Mouse (Mus musculus): ENCODE measurements at regions not wholly inside any gene's neighbourhood (a gene's known extent, or its start where the extent isn't known, plus 50 kb on each side); places are given as distances from the start of the nearest gene placed in this dataset.

- Histone ChIP-seq H3K36me3 (ENCODE audit: control insufficient read depth, insufficient read depth) (no peaks in the 10 kb centered on the region), H3K27ac (ENCODE audit: low read depth, low read length) (no peak overlapping the region), H3K4me1 (replicated peaks; ENCODE audit: control insufficient read depth, insufficient read depth, low read length) (no peaks in the 10 kb centered on the region), H3K4me3 (ENCODE audit: low read depth, low read length) (no peak overlapping the region), H3K4me2 (replicated peaks; ENCODE audit: low read depth) (no peak overlapping the region), H3K9me3 (ENCODE audit: control insufficient read depth) (no peaks in the 10 kb centered on the region; the same call in 1 of the 2 replicates), H3K9ac (ENCODE audit: low read depth, low read length) (no peak overlapping the region), H3K27me3 (replicated peaks; ENCODE audit: control insufficient read depth, insufficient read depth, low read length) (no peaks in the 10 kb centered on the region)
- TF ChIP-seq CTCF (IDR thresholded peaks at IDR 0.05; ENCODE audit: low read depth) = no peak
- WGBS = 84% methylated on average over 5 of the region's 5 CpGs
- no peak for ATAC-seq
Observed at GRCm38 (mm10) chr16:52744720-52745119, 290.8 kb upstream of the Alcam start.

- H3K27ac ChIP-seq (ENCODE audit: low read depth, low read length) = no peak overlapping the region
- no peak overlapping the region for H3K9ac ChIP-seq (ENCODE audit: low read depth, low read length)
- peak; percentile 91 for ATAC-seq
- H3K4me3 ChIP-seq (ENCODE audit: low read depth, low read length) = no peak overlapping the region
- H3K36me3 ChIP-seq (ENCODE audit: control insufficient read depth, insufficient read depth) = no peaks in the 10 kb centered on the region
- no peaks in the 10 kb centered on the region; the same call in 1 of the 2 replicates for H3K9me3 ChIP-seq (ENCODE audit: control insufficient read depth)
- no peaks in the 10 kb centered on the region for H3K4me1 ChIP-seq (replicated peaks; ENCODE audit: control insufficient read depth, insufficient read depth, low read length)
- H3K27me3 ChIP-seq (replicated peaks; ENCODE audit: control insufficient read depth, insufficient read depth, low read length) = no peaks in the 10 kb centered on the region
- no peak for TF ChIP-seq CTCF (IDR thresholded peaks at IDR 0.05; ENCODE audit: low read depth)
- 41% methylated on average over 3 of the region's 3 CpGs for WGBS
- H3K4me2 ChIP-seq (replicated peaks; ENCODE audit: low read depth) = no peak overlapping the region
Observed at GRCm38 (mm10) chr16:52742166-52742565, 288.3 kb upstream of the Alcam start.

GRCm38 (mm10) chr16:52726120-52726844 is 272.4 kb upstream of the Alcam start:
- H3K4me1 ChIP-seq (replicated peaks; ENCODE audit: control insufficient read depth, insufficient read depth, low read length) = no peaks in the 10 kb centered on the region
- TF ChIP-seq CTCF (IDR thresholded peaks at IDR 0.05; ENCODE audit: low read depth) = no peak
- no peaks in the 10 kb centered on the region for H3K9me3 ChIP-seq (ENCODE audit: control insufficient read depth)
- H3K4me2 ChIP-seq (replicated peaks; ENCODE audit: low read depth) = no peak overlapping the region
- no peak overlapping the region for H3K4me3 ChIP-seq (ENCODE audit: low read depth, low read length)
- no peak for ATAC-seq
- no peaks in the 10 kb centered on the region for H3K27me3 ChIP-seq (replicated peaks; ENCODE audit: control insufficient read depth, insufficient read depth, low read length)
- H3K9ac ChIP-seq (ENCODE audit: low read depth, low read length) = no peak overlapping the region
- 92% methylated on average over 3 of the region's 3 CpGs for WGBS
- H3K27ac ChIP-seq (ENCODE audit: low read depth, low read length) = no peak overlapping the region
- no peaks in the 10 kb centered on the region for H3K36me3 ChIP-seq (ENCODE audit: control insufficient read depth, insufficient read depth)

GRCm38 (mm10) chr16:52718231-52718932 is 264.5 kb upstream of the Alcam start:
- no peaks in the 10 kb centered on the region for H3K9me3 ChIP-seq (ENCODE audit: control insufficient read depth)
- no peaks in the 10 kb centered on the region for H3K27me3 ChIP-seq (replicated peaks; ENCODE audit: control insufficient read depth, insufficient read depth, low read length)
- ATAC-seq = no peak
- no peak for TF ChIP-seq CTCF (IDR thresholded peaks at IDR 0.05; ENCODE audit: low read depth)
- H3K36me3 ChIP-seq (ENCODE audit: control insufficient read depth, insufficient read depth) = no peaks in the 10 kb centered on the region
- 57% methylated on average over 1 of the region's 1 CpGs for WGBS
- no peak overlapping the region for H3K27ac ChIP-seq (ENCODE audit: low read depth, low read length)
- no peak overlapping the region for H3K4me2 ChIP-seq (replicated peaks; ENCODE audit: low read depth)
- H3K9ac ChIP-seq (ENCODE audit: low read depth, low read length) = no peak overlapping the region
- H3K4me3 ChIP-seq (ENCODE audit: low read depth, low read length) = no peak overlapping the region
- no peaks in the 10 kb centered on the region for H3K4me1 ChIP-seq (replicated peaks; ENCODE audit: control insufficient read depth, insufficient read depth, low read length)

GRCm38 (mm10) chr16:52690272-52690671 is 236.4 kb upstream of the Alcam start:
- ATAC-seq = no peak
- Histone ChIP-seq H3K4me2 (replicated peaks; ENCODE audit: low read depth) (no peak overlapping the region), H3K9ac (ENCODE audit: low read depth, low read length) (no peak overlapping the region), H3K27me3 (replicated peaks; ENCODE audit: control insufficient read depth, insufficient read depth, low read length) (no peaks in the 10 kb centered on the region), H3K27ac (ENCODE audit: low read depth, low read length) (no peak overlapping the region), H3K4me3 (ENCODE audit: low read depth, low read length) (no peak overlapping the region), H3K9me3 (ENCODE audit: control insufficient read depth) (no peaks in the 10 kb centered on the region), H3K4me1 (replicated peaks; ENCODE audit: control insufficient read depth, insufficient read depth, low read length) (no peaks in the 10 kb centered on the region), H3K36me3 (ENCODE audit: control insufficient read depth, insufficient read depth) (no peaks in the 10 kb centered on the region)
- WGBS = 74% methylated on average over 1 of the region's 1 CpGs
- no peak for TF ChIP-seq CTCF (IDR thresholded peaks at IDR 0.05; ENCODE audit: low read depth)

GRCm38 (mm10) chr16:52654825-52655224 is 201.0 kb upstream of the Alcam start:
- H3K4me1 ChIP-seq (replicated peaks; ENCODE audit: control insufficient read depth, insufficient read depth, low read length) = no peaks in the 10 kb centered on the region
- no peak overlapping the region for H3K27ac ChIP-seq (ENCODE audit: low read depth, low read length)
- no peak for ATAC-seq
- no peak overlapping the region for H3K4me2 ChIP-seq (replicated peaks; ENCODE audit: low read depth)
- H3K4me3 ChIP-seq (ENCODE audit: low read depth, low read length) = no peak overlapping the region
- TF ChIP-seq CTCF (IDR thresholded peaks at IDR 0.05; ENCODE audit: low read depth) = no peak
- no peak overlapping the region for H3K9ac ChIP-seq (ENCODE audit: low read depth, low read length)
- no peaks in the 10 kb centered on the region for H3K9me3 ChIP-seq (ENCODE audit: control insufficient read depth)
- no peaks in the 10 kb centered on the region for H3K27me3 ChIP-seq (replicated peaks; ENCODE audit: control insufficient read depth, insufficient read depth, low read length)
- no peaks in the 10 kb centered on the region for H3K36me3 ChIP-seq (ENCODE audit: control insufficient read depth, insufficient read depth)

All from intestine, postnatal 0 days (tissue).